Mouse (Mus musculus) erythroblast, embryonic 14.5 days (primary cell): ENCODE data around the gene Itgb1bp1.

Source experiments
- GATA1 ChIP-seq: IDR thresholded peaks from 2 replicates; pipeline ENCODE4 v1.6.1; 2012; ENCODE audit warnings: low read length, inconsistent platforms, mixed read lengths
- TAL1 ChIP-seq: IDR thresholded peaks from 3 replicates; pipeline ENCODE4 v1.6.1; 2012; ENCODE audit warnings: low read length, inconsistent platforms, mixed read lengths

DNA sequence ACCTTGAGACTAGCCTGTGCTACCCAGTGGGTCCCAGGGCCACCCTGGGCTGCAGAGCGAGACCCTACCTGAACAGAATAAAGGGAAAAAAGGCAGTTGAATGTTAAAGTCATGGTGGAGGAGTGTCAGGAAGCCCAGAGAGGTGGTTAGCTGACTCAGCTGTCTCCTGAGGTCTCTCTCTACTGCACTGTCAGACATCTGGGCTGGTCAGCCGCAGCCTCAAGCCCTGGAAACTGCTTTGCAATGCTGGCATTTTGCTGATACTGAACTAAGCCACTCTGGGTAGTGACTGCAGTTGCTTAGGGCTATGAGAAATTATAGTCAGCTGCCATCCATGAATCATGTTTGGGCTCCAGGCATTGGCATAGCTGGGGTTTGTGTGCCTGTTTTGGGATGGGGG lies 51.5 kb downstream of the Itgb1bp1 start:
- no peak for TF ChIP-seq GATA1
- no peak for TF ChIP-seq TAL1
